Comparison of ENCODE assay signal across 13 mouse cellular contexts in genomic region chr5:122431221-122431620, GRCm38 (mm10).
"Had no signal": no experiment of that assay in that cellular context is flagged by ENCODE, and none has a peak within 500 bp of the region (broad histone marks: within the 10 kb centered on the region; RNA-seq: fewer than 3 reads in every experiment).

No protein-coding gene starts in this region.

- H3K9me3 ChIP-seq: limb, embryonic 15.5 days; liver, embryonic 12.5 days; midbrain, embryonic 10.5 days; neural tube, embryonic 13.5 days; stomach, embryonic 15.5 days had no signal

- H3K9ac ChIP-seq: limb, embryonic 15.5 days; liver, embryonic 12.5 days; lung, embryonic 14.5 days; neural tube, embryonic 13.5 days; stomach, embryonic 15.5 days had no signal

- H3K4me3 ChIP-seq: limb, embryonic 15.5 days; liver, embryonic 12.5 days; midbrain, embryonic 10.5 days; neural tube, embryonic 13.5 days; stomach, embryonic 15.5 days had no signal

- H3K27ac ChIP-seq: limb, embryonic 15.5 days; liver, embryonic 12.5 days; midbrain, embryonic 10.5 days; neural tube, embryonic 13.5 days; stomach, embryonic 15.5 days had no signal

- H3K4me1 ChIP-seq: limb, embryonic 15.5 days; liver, embryonic 12.5 days; midbrain, embryonic 10.5 days; neural tube, embryonic 13.5 days; stomach, embryonic 15.5 days had no signal

- DNase-seq: kidney, postnatal 10 days; lung, embryonic 14.5 days; lung, postnatal 10 days; lung, postnatal 4 days; midbrain, embryonic 14.5 days; retina, postnatal 1 day; right cerebral cortex, postnatal 14 days; thymus, postnatal 4 days had no signal

- ATAC-seq: liver, embryonic 12.5 days had no signal

- H3K4me2 ChIP-seq: limb, embryonic 15.5 days; liver, embryonic 12.5 days; lung, embryonic 14.5 days; neural tube, embryonic 13.5 days; stomach, embryonic 15.5 days had no signal

- H3K27me3 ChIP-seq: limb, embryonic 15.5 days; liver, embryonic 12.5 days; neural tube, embryonic 13.5 days; stomach, embryonic 15.5 days had no signal
